Mouse (Mus musculus) layer of hippocampus, adult 8-10 months (tissue): Measurements from ENCODE around the gene Gm10639. TPM values are rescaled to one million over a fixed set of nuclear protein-coding genes. Genes with fewer than 3 reads are reported as not detected.
"Not testable (repeated sequence)": the region's sequence is repeated elsewhere in the genome, so short reads cannot be mapped to it uniquely, and the experiment has no call there.

Source experiments
- DNase-seq, 2 experiments: peaks; one replicate each; pipeline ENCODE4 v3.0.0; 2022; ENCODE audit warnings: low spot score in 2 of 2
- total RNA-seq, 4 experiments: library from RNA; stranded (reverse); gene quantifications; 2 replicates each; pipeline ENCODE4 v1.2.4; 2022

Gene Gm10639
- total RNA-seq, 4 experiments from 2014 or later, result not detected

- DNase-seq, result no peak
These were observed 57.3 kb downstream of the Gm10639 start for GRCm38 (mm10) chr9:78347004-78347403.

GRCm38 (mm10) chr9:78348206-78349004 is 58.7 kb downstream of the Gm10639 start:
- not testable (repeated sequence) for DNase-seq

GRCm38 (mm10) chr9:78349141-78349540 is 59.4 kb downstream of the Gm10639 start:
- not testable (repeated sequence) for DNase-seq

DNA sequence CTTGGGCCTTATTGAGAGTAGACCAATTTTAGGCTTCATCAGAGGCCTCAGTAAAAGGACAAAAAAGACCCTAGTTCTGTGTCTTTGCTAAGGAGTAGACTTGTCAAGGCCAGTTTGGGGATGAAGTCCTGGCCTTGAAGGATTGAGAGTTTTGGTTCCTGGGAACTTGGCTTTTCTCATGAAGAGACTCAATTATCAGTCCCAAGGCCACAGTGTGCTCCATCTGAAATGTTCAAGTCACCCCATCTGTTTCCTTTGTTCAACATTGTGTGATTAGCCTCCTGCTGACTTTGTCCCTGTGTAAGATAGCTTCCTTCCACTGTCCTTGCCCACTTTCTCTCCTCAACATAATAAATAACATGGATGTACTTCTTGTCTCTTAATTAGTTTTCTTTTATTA is 60.3 kb downstream of the Gm10639 start:
- not testable (repeated sequence) for DNase-seq

DNA sequence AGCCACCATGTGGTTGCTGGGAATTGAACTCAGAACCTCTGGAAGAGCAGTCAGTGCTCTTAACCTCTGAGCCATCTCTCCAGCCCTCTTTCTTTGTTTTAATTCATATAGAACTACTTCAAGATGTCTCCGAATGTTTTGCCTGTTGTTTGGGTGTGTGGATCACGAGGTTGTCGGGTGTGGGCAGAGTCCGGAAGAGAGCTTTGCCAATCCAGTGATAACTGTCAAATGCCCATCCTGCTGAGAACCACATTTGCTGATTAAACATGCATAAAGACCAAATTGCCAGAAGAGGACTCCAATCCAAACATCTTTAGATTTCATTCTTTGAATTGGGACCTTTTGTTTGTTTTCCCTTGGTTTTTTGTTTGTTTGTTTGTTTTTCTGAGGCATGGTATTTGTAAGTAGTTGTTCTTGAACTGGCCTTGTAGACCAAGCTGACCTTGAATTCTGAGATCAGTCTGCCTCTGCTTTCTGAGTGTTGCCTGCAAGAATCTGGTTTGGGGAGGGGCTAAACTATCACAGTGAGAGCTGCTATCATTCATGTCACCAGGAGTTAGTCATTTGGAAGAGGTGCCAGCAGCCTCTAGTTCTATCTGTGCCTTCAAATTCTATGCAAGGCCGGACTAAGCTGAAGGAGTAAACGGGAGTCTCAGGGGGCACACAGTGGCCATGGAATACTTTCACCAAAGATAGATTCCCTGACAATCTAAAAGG is 61.9 kb downstream of the Gm10639 start:
- no peak for DNase-seq

Other genes with a start within 250 kb of the Gm10639 start
- gene Gcm1, start 238.0 kb upstream of the Gm10639 start, total RNA-seq, result not detected
- gene Fbxo9, start 180.9 kb upstream of the Gm10639 start, total RNA-seq, result 100 to 1,000 TPM in 1 of 4 experiments, 10 to 100 TPM in 3; 89.9 to 102 (median 97.3) TPM
- 10 to 100 TPM; 18.6 to 20.7 (median 19.9) TPM for gene Ick, start 180.7 kb upstream of the Gm10639 start, total RNA-seq
- gene Gsta4, start 107.1 kb upstream of the Gm10639 start, total RNA-seq, result 10 to 100 TPM; 50.5 to 52.8 (median 51.7) TPM
- not detected for gene Gsta1, start 59.3 kb upstream of the Gm10639 start, total RNA-seq
- gene Gm3776, start 32.8 kb upstream of the Gm10639 start, total RNA-seq, result not detected
- not detected for gene Omt2a, start 24.9 kb downstream of the Gm10639 start, total RNA-seq
- gene Omt2b, start 37.7 kb downstream of the Gm10639 start, total RNA-seq, result not detected
- 1 to 10 TPM in 1 of 4 experiments, under 1 TPM in 2, not detected in 1; 0.45 to 2.6 (median 0.64) TPM for gene Gsta2, start 65.9 kb downstream of the Gm10639 start, total RNA-seq
- under 1 TPM in 1 of 4 experiments, not detected in 3; 0.98 TPM for gene Dppa5a, start 78.3 kb downstream of the Gm10639 start, total RNA-seq
- gene Ooep, start 88.8 kb downstream of the Gm10639 start, total RNA-seq, result under 1 TPM in 1 of 4 experiments, not detected in 3; 0.14 TPM
- under 1 TPM in 2 of 4 experiments, not detected in 2; 0.14 to 0.20 TPM for gene Ddx43, start 105.9 kb downstream of the Gm10639 start, total RNA-seq
- gene Cgas, start 153.3 kb downstream of the Gm10639 start, total RNA-seq, result 1 to 10 TPM in 2 of 4 experiments, under 1 TPM in 2; 0.68 to 1.5 (median 0.91) TPM
- gene Mto1, start 158.3 kb downstream of the Gm10639 start, total RNA-seq, result 10 to 100 TPM; 20.4 to 27.7 (median 26.1) TPM
- 1 to 10 TPM in 1 of 4 experiments, under 1 TPM in 3; 0.60 to 1.3 (median 0.79) TPM for gene Gm17324, start 158.9 kb downstream of the Gm10639 start, total RNA-seq
- gene Eef1a1, start 199.2 kb downstream of the Gm10639 start, total RNA-seq, result 1,000 to 10,000 TPM; 2,504 to 3,682 (median 3,062) TPM